Mouse (Mus musculus): ENCODE measurements at regions not wholly inside any gene's neighbourhood (a gene's known extent, or its start where the extent isn't known, plus 50 kb on each side); places are given as distances from the start of the nearest gene placed in this dataset.

DNA sequence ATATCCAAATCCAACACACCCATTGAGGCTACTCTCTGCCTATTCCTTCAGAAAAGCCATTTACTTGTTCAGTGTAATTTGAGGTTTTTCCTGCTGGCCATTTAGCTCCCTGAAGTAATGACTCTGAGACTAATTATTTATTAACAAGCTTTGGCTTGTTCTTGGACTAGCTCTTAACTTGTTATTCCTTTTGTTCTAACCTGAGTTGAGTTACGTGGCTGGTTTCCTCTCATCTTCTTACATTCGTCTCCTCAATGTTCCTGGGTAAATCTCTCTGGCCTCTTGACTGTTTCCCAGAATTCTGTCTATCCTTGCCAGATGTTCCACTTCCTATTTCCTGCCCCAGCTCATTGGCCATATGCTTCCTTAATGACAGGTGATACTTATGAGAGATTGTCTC is 157.2 kb downstream of the Pmp22 start:
- TF ChIP-seq POLR2A (IDR thresholded peaks at IDR 0.05; ENCODE audit: low read depth, low read length) (no peak), CTCF (IDR thresholded peaks at IDR 0.05; ENCODE audit: extremely low read depth, insufficient read depth, insufficient read length, insufficient replicate concordance) (no peak)

Measured in spleen, adult 2 months (tissue).